21 mouse cellular contexts compared by ENCODE assay signal in the genomic region with DNA sequence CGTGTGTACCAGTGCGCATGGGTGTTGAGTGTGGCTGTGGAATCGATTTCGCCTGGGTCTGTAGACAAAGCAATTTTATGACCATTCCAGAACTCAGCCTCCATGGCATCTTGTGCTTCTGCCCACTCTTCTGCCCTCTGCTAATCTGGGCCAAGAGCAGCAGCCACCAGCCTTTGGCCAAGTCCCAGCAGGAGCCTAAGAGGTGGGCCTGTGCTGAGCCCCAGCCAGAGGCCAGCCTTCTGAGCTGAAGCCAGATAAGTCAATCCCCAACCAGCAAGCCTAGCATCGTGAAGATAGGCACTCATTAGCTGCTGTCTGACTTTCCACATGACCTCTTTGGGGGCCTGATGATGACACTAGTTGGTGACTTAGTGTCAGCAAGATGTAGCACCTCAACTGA.
A peak's percentile ranks its signal among the peaks of the same experiment; 100 is the strongest.
DNase-seq lines count a peak whose midpoint lies in the region; ATAC-seq and TF ChIP-seq lines count a peak whose summit lies in the region.
"Had no signal": no experiment of that assay in that cellular context is flagged by ENCODE, and none has a peak within 500 bp of the region (broad histone marks: within the 10 kb centered on the region; RNA-seq: fewer than 3 reads in every experiment).

No protein-coding gene starts in this region.

- no peak for ATAC-seq in cerebellum, adult (ENCODE audit: insufficient number of reproducible peaks, low FRiP score, low TSS enrichment)
- no peak for ATAC-seq in midbrain, postnatal 0 days (ENCODE audit: low FRiP score)
- ATAC-seq in midbrain, embryonic 13.5 days, result no peak
- ATAC-seq: forebrain, embryonic 14.5 days; forebrain, embryonic 16.5 days had no signal

- H3K4me3 ChIP-seq in midbrain, postnatal 0 days (ENCODE audit: low read depth, low read length), result no peak overlapping the region
- no peak overlapping the region for H3K4me3 ChIP-seq in midbrain, embryonic 13.5 days (replicated peaks)
- H3K4me3 ChIP-seq: embryonic facial prominence, embryonic 13.5 days; embryonic facial prominence, embryonic 15.5 days; erythroblast, embryonic 14.5 days; forebrain, embryonic 10.5 days; forebrain, embryonic 12.5 days had no signal

- H3K36me3 ChIP-seq in midbrain, postnatal 0 days (ENCODE audit: insufficient read depth, low read length), result no peaks in the 10 kb centered on the region
- H3K36me3 ChIP-seq in midbrain, embryonic 13.5 days, result no peaks in the 10 kb centered on the region
- H3K36me3 ChIP-seq: embryonic facial prominence, embryonic 13.5 days; embryonic facial prominence, embryonic 15.5 days; forebrain, embryonic 10.5 days; forebrain, embryonic 12.5 days had no signal

- no peak overlapping the region for H3K27ac ChIP-seq in midbrain, postnatal 0 days (ENCODE audit: low read depth, low read length)
- H3K27ac ChIP-seq in midbrain, embryonic 13.5 days, result no peak overlapping the region
- H3K27ac ChIP-seq: embryonic facial prominence, embryonic 13.5 days; embryonic facial prominence, embryonic 15.5 days; forebrain, embryonic 10.5 days; forebrain, embryonic 12.5 days had no signal

- H3K27me3 ChIP-seq in midbrain, postnatal 0 days (ENCODE audit: insufficient read depth, low read length), result no peaks in the 10 kb centered on the region
- H3K27me3 ChIP-seq in midbrain, embryonic 13.5 days, result no peaks in the 10 kb centered on the region
- H3K27me3 ChIP-seq: embryonic facial prominence, embryonic 13.5 days; embryonic facial prominence, embryonic 15.5 days; forebrain, embryonic 12.5 days had no signal

- DNase-seq in cerebellum, postnatal 14 days, result peak; percentile 73 to 74
- peak; percentile 75 for DNase-seq in left cerebral cortex, postnatal 4 days
- DNase-seq in left cerebral cortex, adult 8-10 months (ENCODE audit: low spot score in 2 of 2), result no peak
- DNase-seq in midbrain, postnatal 0 days (ENCODE audit: low spot score), result peak; percentile 54
- DNase-seq: adrenal gland, adult 2 months; adrenal gland, postnatal 10 days; adrenal gland, postnatal 25 days; cerebellum, adult 11-12 months; cerebellum, adult 2 months; cerebellum, adult 9-10 months; cerebellum, postnatal 36 days; embryo, embryonic 11 days had no signal

- 91% methylated on average over 5 of the region's 5 CpGs for WGBS in midbrain, postnatal 0 days
- WGBS in midbrain, embryonic 13.5 days, result 90% methylated on average over 5 of the region's 5 CpGs

- no peak overlapping the region for H3K9ac ChIP-seq in midbrain, postnatal 0 days (replicated peaks; ENCODE audit: low read length, poor library complexity, severe bottlenecking)
- H3K9ac ChIP-seq in midbrain, embryonic 13.5 days (replicated peaks), result no peak overlapping the region
- H3K9ac ChIP-seq: embryonic facial prominence, embryonic 13.5 days; embryonic facial prominence, embryonic 15.5 days; forebrain, embryonic 12.5 days had no signal

- H3K9me3 ChIP-seq in midbrain, postnatal 0 days (ENCODE audit: low read length), result no peaks in the 10 kb centered on the region
- no peaks in the 10 kb centered on the region for H3K9me3 ChIP-seq in midbrain, embryonic 13.5 days
- H3K9me3 ChIP-seq: embryonic facial prominence, embryonic 13.5 days; embryonic facial prominence, embryonic 15.5 days; forebrain, embryonic 10.5 days; forebrain, embryonic 12.5 days had no signal

- H3K4me2 ChIP-seq in midbrain, postnatal 0 days (ENCODE audit: low read depth, low read length, poor library complexity, severe bottlenecking), result no peak overlapping the region
- H3K4me2 ChIP-seq in midbrain, embryonic 13.5 days (replicated peaks), result no peak overlapping the region
- H3K4me2 ChIP-seq: embryonic facial prominence, embryonic 13.5 days; embryonic facial prominence, embryonic 15.5 days; forebrain, embryonic 12.5 days had no signal

- no peak for TF ChIP-seq CTCF in midbrain, postnatal 0 days (IDR thresholded peaks at IDR 0.05)

- no peaks in the 10 kb centered on the region for H3K4me1 ChIP-seq in midbrain, postnatal 0 days (ENCODE audit: insufficient read depth, low read length)
- peaks cover 19% of the 10 kb centered on the region for H3K4me1 ChIP-seq in midbrain, embryonic 13.5 days (replicated peaks)
- H3K4me1 ChIP-seq: embryonic facial prominence, embryonic 15.5 days had no signal

- intact Hi-C loops in left cerebral cortex, postnatal 4 days (cut with DNase I), result no loop called here

Comparison
In these comparisons a context has a peak if more than half of its experiments do, and no peak if none do; other contexts are left out.
1. DNase-seq: peak in cerebellum, postnatal 14 days (2 of 2), left cerebral cortex, postnatal 4 days (single experiment) and midbrain, postnatal 0 days (single experiment); none in left cerebral cortex, adult 8-10 months (0 of 2).